Mouse (Mus musculus) cerebellum, adult 9-11 months (tissue): Measurements from ENCODE around the gene Stam.
"Not testable (repeated sequence)": the region's sequence is repeated elsewhere in the genome, so short reads cannot be mapped to it uniquely, and the experiment has no call there.

ENCODE experiments used
- DNase-seq: peaks from one replicate; pipeline ENCODE4 v3.0.0; 2022

Gene Stam

DNA sequence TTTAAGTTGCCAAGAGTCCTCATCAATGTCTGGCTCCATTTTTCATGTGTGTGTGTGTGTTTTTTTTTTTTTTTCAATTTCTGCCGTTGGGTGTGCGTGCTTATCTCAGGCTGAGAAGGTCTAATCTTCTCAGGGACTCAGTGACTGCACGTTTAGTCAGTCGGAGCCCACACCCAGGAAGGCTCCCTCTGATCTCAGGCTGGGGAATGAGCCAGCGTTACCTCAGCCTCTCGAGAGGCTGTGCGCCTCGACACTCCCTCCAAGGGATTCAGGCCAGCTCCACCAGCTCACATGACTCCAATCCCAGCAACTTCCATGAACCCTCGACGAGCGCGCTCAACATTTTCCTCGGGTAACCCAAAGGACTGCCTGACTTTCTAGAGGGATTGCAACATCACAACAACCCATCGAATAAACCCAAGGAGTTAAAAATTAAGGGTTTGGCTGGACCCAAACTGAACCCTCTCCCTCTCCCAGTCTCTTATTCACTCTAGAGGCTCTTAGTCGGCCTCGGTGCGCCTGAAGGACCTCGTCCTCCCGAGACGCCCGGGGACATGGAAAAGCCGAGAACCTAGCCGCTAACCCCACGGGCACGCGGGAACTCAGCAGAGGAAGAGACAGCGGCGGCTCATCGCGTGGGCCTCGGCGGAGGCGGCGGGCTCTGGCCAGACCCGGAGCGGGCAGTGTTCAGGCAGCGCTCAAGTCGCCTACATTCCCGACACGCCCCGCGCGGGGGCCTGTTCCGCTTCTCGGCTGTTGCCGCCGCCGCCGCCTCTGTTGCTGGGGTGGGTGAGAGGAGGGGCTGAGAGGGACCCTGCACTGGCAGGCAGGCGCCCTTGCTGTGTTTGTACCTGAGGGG is at the start of gene Stam:
Gene Stam, plus strand, starts transcription at position 737 of the 859 bp plus-strand sequence.
- peak; percentile 90 for DNase-seq

DNA sequence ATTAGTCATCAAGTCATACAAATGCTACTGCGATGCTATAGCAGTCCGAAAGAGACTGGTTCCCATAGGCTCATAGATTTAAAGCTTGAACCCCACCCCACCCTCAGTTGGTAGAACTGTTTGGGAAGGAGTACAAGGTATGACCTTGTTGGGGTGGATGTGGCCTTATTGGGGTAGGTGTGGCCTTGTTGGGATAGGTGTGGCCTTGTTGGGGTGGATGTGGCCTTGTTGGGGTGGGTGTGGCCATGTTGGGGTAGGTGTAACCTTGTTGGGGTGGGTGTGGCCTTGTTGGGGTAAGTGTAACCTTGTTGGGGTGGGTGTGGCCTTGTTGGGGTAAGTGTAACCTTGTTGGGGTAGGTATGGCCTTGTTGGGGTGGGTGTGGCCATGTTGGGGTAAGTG is 32.6 kb upstream of the Stam start:
- no peak for DNase-seq

DNA sequence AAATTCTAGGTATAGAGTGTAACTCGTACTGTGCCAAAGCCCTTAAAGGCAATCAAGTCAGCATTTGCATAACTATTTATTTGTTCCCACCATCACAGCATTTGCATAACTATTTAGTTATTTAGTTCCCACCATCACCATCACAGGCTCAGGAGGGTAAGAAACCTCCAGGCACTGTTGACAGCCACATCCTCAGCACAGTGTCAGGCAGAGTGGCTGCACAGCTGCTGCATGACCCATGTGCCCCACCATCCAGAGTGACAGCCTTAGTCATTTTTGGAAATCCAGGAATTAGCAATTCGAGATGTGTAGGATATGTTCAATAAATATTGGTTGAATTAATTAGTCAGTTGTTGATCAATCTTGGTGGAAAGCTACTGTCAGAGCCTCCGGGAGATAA is 30.9 kb upstream of the Stam start:
- no peak for DNase-seq

DNA sequence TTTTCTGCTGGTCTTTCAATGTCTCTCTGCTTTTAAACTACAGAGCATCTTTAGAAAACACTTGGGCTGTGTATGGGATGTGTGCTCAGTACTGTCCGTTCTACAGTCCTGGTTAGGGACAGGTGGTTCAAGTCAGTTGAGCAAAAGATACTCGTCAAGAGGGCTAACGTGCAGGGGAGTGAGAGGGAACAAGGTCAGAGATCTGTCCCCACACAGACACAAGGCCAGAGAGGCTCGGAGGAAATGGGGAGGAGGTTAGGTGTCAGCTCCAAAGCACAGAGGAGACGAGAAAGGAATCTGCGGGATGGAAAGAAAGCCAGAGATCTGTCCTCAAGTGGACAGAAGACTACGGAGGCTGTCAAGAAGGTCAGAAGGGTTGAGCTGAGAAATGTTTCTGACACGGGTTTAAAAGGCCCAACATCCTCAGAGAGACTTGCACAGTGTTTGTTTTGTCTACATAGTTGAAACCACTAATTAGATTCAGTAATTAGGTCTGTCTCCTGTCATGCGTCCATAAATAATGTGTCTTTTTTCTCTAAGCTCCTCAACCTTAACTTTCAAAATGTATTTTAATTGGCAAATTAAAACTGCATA is 30.2 kb upstream of the Stam start:
- no peak for DNase-seq

DNA sequence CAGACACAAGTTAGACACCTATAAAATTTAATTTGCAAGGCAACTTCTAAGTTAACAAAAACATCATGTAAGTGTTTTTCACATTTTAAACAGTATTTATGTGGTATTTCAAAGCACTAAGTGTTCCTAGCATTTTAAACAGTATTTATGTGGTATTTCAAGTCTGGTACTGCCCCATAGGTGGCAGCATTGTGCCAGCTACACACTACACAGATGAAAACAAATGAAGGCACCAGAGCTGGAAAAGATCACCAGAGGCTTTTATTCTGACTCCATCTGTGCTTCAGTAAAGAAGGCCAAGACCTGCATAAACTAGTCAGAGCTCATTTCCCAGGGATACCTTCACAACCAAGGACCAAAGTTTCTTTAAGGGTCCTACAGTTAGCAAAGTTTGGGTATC is 25.5 kb upstream of the Stam start:
- DNase-seq = peak; percentile 75

DNA sequence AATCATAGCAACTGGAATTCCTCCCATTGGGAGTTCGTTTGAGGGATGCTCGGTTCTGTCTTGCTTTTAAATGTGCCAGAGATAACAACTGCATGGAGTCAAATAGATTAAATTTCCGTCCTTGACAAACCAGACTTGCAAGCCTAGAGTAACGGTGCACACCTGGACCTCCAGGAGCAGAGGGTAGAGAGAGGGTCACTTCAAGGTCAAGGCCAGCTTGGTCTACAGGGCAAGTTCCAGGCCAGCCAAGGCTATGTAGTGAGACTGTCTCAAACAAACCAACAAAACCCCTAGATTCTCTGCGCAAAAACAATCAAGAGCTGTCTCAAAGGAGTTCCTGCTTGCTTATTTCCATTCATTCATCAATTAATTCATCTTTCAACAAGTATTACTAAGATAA is 25.1 kb upstream of the Stam start:
- no peak for DNase-seq

DNA sequence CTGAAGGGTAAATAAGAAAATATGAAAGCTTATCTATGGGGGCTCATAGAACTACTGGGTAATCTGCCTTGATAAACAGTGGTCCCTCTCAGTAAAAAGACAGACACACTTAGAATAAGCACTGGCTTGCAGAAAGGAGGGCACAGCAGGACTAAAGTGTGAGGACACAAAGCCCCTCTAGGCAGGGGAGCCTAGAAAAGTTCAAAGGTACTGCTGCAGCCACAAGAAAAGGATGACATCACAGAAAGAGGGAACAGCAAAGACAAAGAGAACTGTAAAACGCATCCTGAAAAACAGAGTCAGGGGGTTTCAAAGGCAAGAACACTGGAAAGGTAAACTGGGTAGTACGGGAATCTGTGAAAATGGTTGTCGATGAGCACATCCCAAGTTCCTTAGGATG is 20.3 kb upstream of the Stam start:
- no peak for DNase-seq

DNA sequence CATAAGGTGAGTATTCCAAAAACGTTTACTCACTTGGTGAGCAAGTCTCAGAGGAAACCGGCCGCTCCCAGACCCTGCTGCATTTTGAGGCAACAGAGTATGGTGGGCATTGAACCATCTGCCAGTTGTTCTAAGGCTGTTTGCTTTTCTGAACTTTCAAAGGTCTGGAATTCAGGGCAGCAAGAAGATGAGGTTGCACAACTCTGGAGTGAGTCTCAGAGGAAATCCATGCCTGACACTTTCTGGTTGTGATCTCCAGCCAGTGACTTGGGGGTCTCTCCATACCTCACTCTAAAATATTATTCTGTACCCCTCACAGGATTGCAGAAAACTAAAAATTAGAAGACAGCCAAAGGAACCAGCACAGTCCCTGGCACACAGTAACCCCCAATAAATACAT is 19.7 kb upstream of the Stam start:
- no peak for DNase-seq

DNA sequence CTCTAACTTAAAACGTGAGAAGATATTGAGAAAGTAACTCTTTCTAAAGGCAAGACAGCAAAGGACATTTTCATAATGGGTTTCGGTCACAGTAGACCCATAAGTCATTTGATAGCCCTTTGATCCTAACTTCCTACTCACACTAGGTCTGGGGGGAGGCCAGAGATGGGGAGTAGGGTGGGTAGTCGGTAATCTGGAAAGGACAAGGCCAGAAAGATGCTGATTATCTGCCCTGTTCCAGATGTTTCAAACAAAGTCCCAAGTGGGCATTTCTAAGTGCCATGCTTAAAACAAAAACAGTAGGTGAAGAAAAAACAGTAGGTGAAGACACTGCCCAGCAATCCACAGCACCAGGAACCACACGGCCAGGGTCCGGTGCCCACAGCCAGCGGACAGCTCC is 19.2 kb upstream of the Stam start:
- DNase-seq = no peak

DNA sequence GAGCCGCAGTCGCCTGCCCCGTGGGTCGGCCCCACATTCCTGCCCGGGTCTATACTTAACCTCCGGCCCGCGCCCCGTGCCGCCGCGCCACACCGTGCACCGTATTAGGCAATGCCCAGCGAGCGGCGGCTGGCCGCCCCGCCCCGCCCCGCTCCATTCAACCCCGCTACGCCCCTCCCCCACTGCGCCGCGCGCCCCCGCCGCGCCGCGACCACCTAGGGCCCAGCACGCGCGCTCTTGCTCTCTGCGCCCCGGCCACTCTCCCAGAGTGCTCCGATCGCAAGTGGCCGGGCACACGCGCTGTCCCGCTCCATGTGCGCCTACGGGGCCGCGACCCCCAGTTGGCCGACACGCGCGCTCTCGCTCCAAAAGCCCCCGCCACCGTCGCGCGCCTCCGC is 18.7 kb upstream of the Stam start:
- DNase-seq = no peak

DNA sequence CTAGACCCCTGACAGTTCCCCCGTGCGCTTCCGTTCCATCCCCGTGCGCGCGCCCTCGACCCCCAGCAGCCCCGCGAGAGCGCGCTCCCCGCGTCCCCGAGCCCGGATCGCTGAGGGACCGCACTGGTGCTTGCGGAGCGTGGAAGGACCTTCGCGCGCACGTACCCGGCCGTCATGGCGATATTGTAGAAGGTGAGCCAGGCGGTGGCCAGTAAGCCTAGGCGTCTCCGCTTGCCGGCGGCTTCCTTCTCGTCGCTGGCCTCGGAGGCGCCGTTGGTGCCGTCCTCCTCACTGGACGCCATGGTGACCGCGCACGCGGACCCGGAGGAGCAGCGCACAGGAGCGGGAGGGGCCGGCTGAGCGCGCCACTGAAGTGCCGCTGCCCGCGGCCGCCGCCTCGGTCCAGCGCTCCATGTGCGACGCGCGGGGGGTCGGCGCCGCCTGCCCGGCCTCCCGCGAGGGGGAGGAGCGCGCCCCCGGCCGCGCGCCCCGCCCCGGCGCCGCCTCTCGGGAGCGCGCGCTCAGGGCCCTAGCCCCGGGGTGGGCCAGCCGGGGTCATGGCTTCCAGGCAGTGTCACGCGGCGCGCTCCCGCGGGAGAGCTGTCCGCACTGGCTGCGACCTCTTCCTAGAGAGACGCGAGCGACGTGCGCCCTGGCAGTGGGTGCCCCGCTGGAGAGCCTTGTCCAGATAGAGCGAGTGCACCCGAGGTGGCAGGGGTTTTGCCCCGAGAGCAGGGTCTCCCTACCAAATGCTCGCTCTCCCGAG is 18.1 kb upstream of the Stam start, which contains the start of gene Hacd1:
Gene Hacd1, minus strand, starts transcription at position 570 of the 766 bp plus-strand sequence.
- peak; percentile 89 for DNase-seq

DNA sequence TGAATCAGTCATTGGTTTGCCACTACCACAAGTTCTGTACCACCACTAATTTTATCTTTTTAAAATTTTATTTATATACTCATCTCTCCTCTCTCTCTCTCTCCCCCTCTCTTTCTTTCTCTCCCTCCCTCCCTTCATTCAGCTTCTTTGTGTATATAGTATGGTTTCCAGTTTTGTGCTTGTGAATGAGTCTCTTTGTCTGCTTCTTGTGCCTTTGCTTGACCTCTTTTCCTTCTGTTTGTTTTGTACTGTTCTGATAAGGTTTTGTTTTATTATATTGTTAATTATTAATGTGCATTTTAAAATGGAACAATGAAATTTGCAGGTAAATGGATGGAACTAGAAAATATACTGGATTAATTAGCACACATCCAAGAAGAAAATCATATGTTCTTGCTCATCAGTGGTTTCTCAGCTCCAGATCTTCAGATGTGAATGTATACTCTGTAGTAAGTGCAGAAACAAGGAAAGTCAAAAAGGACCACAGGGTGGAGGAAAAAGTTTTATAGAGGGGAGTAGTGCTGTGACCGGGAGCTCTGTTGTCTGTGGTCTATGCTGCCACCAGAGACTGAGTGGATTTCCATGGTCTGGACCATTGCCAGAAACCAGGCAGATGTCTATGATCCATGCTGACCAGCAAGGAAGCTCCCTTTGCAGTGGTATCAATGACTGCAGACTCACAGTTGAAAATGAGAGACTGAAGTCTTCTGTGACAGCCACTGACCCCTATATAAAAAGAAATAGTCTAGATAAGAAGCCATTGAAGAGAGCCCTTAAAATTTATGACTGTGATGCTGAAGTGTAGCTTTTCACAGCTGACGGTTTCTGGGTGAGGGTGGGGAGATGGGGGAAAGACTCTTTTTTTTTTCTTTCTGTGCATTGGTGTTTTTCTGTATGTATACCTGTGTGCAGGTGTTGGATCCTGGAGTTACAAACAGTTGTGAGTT is 7.9 kb upstream of the Stam start:
- no peak for DNase-seq

DNA sequence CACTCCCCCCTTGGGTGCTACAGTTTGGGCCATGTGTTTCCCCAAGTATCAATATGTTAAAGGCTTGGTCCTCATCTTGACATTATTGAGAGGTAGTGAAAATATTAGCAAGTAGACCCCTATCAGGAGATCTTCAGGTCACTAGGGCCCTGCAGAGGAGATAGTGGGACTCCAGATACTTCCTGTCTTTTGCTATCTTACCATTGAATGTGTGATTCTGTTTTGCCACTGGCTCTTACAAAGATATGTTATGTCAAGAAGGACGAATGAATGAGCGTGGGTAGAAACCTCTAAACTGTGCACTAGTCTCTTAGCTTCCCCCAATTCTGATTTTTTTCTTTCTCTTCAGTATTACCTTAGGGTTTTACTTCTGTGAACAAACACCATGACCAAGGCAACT is 4.9 kb upstream of the Stam start:
- no peak for DNase-seq

DNA sequence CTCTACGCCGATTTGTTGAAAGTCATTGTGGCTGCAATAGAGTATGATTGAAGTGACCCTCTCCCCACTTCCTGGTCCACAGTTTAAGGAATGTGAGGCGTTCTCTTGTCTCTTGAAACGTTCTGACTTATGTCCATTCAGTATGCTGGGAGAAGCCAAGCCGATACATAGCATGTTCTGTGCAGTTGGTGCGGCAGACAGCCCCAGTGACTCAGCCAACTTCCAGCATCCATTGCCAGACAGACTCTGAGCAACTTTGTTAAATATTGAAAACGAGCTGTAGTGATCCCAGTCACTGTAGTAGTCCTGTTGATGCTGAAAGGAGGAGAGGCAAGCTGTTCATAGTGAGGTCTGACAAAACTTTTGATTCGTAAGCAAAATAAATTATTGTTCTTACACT is 3.4 kb upstream of the Stam start:
- DNase-seq = no peak

DNA sequence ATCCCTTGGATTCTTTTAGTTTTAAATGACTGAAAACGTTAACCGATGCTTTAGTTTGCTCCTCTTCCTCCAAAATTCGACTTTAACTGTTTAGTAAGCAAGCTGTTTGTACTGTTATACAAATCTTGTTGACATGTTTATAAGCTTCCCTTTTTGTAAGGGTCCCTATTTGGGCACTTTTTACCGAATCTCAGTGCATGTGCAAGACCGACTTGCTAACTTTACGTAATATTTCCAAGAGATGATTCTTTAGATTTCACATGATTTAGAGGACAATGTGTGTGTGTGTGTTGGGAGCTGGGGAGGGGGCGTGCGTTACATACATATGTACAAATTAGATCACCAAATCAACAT is 913 bp upstream of the Stam start:
- no peak for DNase-seq

DNA sequence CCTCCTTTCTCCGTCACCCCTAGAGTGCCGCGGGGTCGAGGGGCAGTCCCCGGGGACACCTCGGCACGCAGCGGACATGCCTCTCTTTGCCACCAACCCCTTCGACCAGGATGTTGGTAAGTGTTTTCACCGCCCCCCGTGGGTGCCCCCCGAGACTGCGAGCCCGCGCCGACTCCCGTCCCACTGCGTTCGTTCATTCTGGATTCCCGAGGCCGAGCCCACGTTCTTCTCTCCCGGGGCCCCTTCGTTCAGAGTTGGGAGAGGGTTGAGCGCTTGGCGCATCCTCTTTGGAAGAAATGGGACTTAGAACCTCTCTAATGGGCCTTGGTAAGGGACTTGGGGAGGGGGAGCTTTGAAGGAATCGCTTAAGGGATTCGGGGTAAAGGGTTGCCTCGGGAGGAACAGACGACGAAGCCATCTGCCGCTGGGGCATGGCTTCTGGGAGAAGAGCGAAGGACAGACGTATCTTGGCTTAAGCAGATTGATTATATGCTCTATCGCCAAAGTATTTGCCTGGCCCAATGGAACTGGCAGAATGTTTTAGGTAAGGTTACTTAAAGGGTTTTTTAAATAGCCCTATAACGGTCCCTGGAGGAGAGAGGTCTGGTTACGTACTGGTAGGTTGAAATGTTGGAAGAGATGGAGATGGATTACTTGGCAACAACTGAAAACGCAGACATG is 463 bp downstream of the Stam start:
- DNase-seq = no peak

DNA sequence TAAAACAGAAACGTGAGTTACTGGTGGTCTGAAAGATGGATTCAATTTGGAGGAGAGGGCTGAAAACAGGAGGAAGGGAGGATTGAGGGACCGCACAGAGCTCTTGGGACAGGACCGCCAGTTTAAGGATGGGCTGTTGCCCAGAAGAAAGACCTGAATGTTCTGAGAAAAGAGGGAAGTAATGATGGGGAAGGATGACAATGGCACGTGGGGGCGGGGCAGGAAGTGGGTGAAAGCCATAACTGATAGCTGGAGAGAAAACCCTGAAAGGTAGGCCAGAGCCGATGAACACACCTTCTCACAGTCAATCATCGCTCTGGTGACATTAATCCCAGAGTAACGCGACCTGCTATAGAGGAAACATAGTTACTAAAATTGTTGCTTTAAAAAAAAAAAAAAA is 4.6 kb downstream of the Stam start:
- not testable (repeated sequence) for DNase-seq

DNA sequence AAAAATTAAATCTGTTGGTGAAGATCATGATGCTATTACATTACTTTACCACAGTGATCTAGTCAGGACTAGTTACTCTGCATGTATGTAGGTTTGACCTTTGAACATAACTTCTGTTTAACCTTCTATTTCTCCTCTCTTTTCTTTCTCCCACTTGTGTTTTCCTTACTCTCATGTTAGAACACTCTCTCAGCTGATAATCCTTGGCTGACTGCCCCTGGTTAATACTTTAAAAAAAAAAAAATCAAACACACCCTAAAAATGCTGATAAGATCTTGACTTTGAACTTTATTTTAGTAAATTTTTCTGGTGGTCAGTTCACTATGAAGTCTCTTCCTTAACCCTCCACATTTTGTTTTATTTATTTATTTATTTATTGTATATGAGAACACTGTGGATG is 26.6 kb downstream of the Stam start:
- no peak for DNase-seq

DNA sequence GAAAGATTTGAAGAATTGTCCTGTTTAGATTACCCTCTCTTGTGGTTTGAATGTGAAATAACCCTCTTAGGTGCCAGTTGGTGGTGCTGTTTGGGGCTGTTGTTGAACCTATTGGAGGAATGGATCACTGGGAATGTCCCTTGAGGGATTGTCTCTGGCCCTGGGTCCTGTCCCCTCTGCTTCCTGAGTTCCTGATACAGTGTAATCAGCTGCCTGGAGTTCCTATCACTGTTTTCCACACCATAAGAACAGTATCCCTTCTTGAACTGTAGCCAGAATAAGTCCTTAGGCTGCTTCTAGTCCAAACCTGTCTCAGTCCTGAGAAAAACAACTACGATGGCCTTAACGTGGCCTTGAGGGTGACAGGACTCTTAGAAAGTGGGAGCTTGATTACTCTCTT is 28.7 kb downstream of the Stam start:
- no peak for DNase-seq

DNA sequence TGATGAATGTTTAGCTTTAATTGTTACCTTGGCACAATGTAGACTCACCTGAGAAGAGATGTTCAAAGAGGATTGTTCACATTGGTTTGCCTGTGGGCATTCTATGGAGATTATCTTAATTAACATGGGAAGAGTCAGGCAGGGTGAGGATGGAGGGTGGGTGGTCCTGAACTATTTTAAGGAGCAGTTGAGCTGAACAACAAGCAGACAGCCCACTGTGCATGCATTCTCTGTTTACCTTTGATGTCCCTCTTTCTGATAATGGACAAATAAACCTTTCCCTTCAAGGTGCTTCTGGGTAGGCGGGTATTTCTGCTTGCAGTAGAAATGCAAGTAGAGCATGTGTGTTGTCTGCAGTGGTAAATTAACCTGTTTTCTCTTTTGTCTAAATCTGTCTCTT is 30.0 kb downstream of the Stam start:
- no peak for DNase-seq

DNA sequence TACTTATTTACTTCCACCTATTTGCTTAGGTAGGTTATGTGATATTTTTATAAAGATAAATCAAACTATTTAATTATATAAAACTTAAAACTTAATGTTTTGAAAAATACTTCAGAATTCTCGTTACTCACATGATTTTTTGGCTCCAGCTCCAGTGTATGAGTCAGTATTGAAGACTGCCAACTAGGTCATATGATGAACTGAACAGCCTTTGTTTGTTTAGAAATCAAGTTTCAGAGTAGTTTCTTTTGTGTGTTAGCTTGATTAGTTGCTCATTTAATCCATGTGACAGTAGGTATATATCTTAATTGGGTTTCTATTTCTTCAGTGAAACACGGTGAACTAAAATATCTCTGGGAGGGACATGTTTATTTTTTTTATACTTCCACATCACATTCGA is 33.8 kb downstream of the Stam start:
- DNase-seq = no peak

DNA sequence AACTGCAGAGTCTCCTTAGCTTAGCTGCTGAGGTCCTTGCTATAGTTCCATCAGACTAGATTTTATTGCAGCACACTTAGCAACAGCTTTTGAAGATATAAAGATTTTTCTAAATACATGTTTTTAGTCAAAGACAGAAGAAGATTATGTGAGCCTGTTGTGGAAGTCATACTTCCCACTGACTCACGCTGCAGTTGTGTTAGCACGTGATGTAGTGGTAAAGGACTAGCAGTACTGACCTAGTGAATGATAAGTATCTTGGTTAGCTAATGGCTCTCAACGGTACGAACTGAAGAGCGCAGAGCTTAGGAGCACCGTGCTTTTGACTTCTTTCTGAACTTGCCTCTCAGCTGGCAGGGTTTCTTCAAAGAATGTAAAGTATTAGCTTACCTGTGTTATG is 52.5 kb downstream of the Stam start:
- DNase-seq = no peak
